Mouse (Mus musculus) intestine, embryonic 16.5 days (tissue): Measurements from ENCODE around the gene Gm20388. TPM values are rescaled to one million over a fixed set of nuclear protein-coding genes. Genes with fewer than 3 reads are reported as not detected.

ENCODE experiments used
- ATAC-seq: fragments of 200-750 bp; cut with Nextera tagmentation; 2 replicates; pipeline ENCODE4 v1.8.0; 2017; ENCODE audit warnings: moderate TSS enrichment, moderate library complexity
- H3K27ac ChIP-seq: fragments of 300-500 bp; sonication (generic); 2 replicates; pipeline ENCODE4 v1.5.1; 2014; ENCODE audit warnings: mild to moderate bottlenecking, low read length
- H3K27me3 ChIP-seq: fragments of 300-500 bp; sonication (generic); replicated peaks from 2 replicates; pipeline ENCODE4 v1.6.1; 2014; ENCODE audit warnings: low read length, control low read depth, mixed read lengths; ENCODE audit not compliant: control insufficient read depth, insufficient read depth
- H3K36me3 ChIP-seq: fragments of 300-500 bp; sonication (generic); 2 replicates; pipeline ENCODE4 v1.6.1; 2014; ENCODE audit warnings: low read length, control low read depth; ENCODE audit not compliant: control insufficient read depth, insufficient read depth
- H3K4me1 ChIP-seq: fragments of 300-500 bp; sonication (generic); 2 replicates; pipeline ENCODE4 v1.6.1; 2014; ENCODE audit warnings: low read length, control low read depth, mixed read lengths; ENCODE audit not compliant: control insufficient read depth, insufficient read depth
- H3K4me2 ChIP-seq: fragments of 300-500 bp; sonication (generic); 2 replicates; pipeline ENCODE4 v1.6.1; 2014; ENCODE audit warnings: low read depth, low read length, control low read depth
- H3K4me3 ChIP-seq: fragments of 300-500 bp; sonication (generic); 2 replicates; pipeline ENCODE4 v1.5.1; 2014; ENCODE audit warnings: mild to moderate bottlenecking, low read length
- H3K9ac ChIP-seq: fragments of 300-500 bp; sonication (generic); 2 replicates; pipeline ENCODE4 v1.6.1; 2014; ENCODE audit warnings: low read depth, low read length
- H3K9me3 ChIP-seq: fragments of 300-500 bp; sonication (generic); 2 replicates; pipeline ENCODE4 v1.6.1; 2016; ENCODE audit warnings: low read length, control low read depth; ENCODE audit not compliant: control insufficient read depth
- WGBS: fragments of 180-500 bp; shearing (Covaris S2); extraction: QIAGEN DNeasy Blood & Tissue Kit; methylation state at CpG from one replicate; pipeline ENCODE4 v1.1.7; 2014; 5-methylcytosine and 5-hydroxymethylcytosine counted together
- polyA plus RNA-seq: library from polyadenylated mRNA; unstranded; fragments of >200 nt; fragmentation: Nextera tagmentation; extraction: Ambion mirVana; gene quantifications from 2 replicates; pipeline ENCODE4 v1.2.1, GENCODE M21; 2015

Gene Gm20388
- polyA plus RNA-seq, 1 experiment from 2014 or later, result 5.8 TPM

GRCm38 (mm10) chr8:124373753-124374152, 4463.1 kb downstream of the Gm20388 start:
- 89% methylated on average over 5 of the region's 5 CpGs for WGBS

GRCm38 (mm10) chr8:124375168-124375567, 4464.5 kb downstream of the Gm20388 start:
- Histone ChIP-seq H3K9me3 (no peaks in the 10 kb centered on the region), H3K27ac (no peak overlapping the region)

More at GRCm38 (mm10) chr8:124373753-124374152, 4463.1 kb downstream of the Gm20388 start:
- Histone ChIP-seq H3K4me1 (no peaks in the 10 kb centered on the region), H3K27me3 (no peaks in the 10 kb centered on the region), H3K9me3 (no peaks in the 10 kb centered on the region), H3K4me2 (no peak overlapping the region), H3K4me3 (no peak overlapping the region), H3K27ac (no peak overlapping the region), H3K9ac (no peak overlapping the region), H3K36me3 (no peaks in the 10 kb centered on the region)
- no peak for ATAC-seq

GRCm38 (mm10) chr8:124375727-124376126, 4465.1 kb downstream of the Gm20388 start:
- Histone ChIP-seq H3K27me3 (no peaks in the 10 kb centered on the region), H3K4me1 (no peaks in the 10 kb centered on the region), H3K27ac (no peak overlapping the region), H3K36me3 (no peaks in the 10 kb centered on the region), H3K9me3 (no peaks in the 10 kb centered on the region), H3K9ac (no peak overlapping the region), H3K4me3 (no peak overlapping the region), H3K4me2 (no peak overlapping the region)
- ATAC-seq, result no peak
- WGBS, result 83% methylated on average over 9 of the region's 9 CpGs

More at GRCm38 (mm10) chr8:124375168-124375567, 4464.5 kb downstream of the Gm20388 start:
- Histone ChIP-seq H3K9ac (no peak overlapping the region), H3K27me3 (no peaks in the 10 kb centered on the region), H3K4me1 (no peaks in the 10 kb centered on the region), H3K4me2 (no peak overlapping the region), H3K4me3 (no peak overlapping the region), H3K36me3 (no peaks in the 10 kb centered on the region)
- WGBS, result 73% methylated on average over 6 of the region's 6 CpGs
- ATAC-seq, result no peak

- WGBS, result 93% methylated on average over 12 of the region's 12 CpGs
Observed at GRCm38 (mm10) chr8:124376406-124376805, 4465.8 kb downstream of the Gm20388 start.

GRCm38 (mm10) chr8:124379289-124379688, 4468.6 kb downstream of the Gm20388 start:
- H3K27me3 ChIP-seq, result no peaks in the 10 kb centered on the region
- no peak for ATAC-seq
- H3K9me3 ChIP-seq, result no peaks in the 10 kb centered on the region
- H3K4me3 ChIP-seq, result no peak overlapping the region
- no peaks in the 10 kb centered on the region for H3K4me1 ChIP-seq
- H3K36me3 ChIP-seq, result 0 out of 2 replicates have a peak, but pooled peaks cover 3% of the 10 kb centered on the region
- 75% methylated on average over 6 of the region's 6 CpGs for WGBS
- no peak overlapping the region for H3K9ac ChIP-seq
- H3K27ac ChIP-seq, result no peak overlapping the region
- no peak overlapping the region for H3K4me2 ChIP-seq

More at GRCm38 (mm10) chr8:124376406-124376805, 4465.8 kb downstream of the Gm20388 start:
- no peak for ATAC-seq
- no peak overlapping the region for H3K27ac ChIP-seq
- H3K4me1 ChIP-seq, result no peaks in the 10 kb centered on the region
- H3K36me3 ChIP-seq, result no peaks in the 10 kb centered on the region
- H3K4me2 ChIP-seq, result no peak overlapping the region
- no peaks in the 10 kb centered on the region for H3K9me3 ChIP-seq
- H3K27me3 ChIP-seq, result no peaks in the 10 kb centered on the region
- H3K9ac ChIP-seq, result no peak overlapping the region
- no peak overlapping the region for H3K4me3 ChIP-seq

GRCm38 (mm10) chr8:124382235-124382634, 4471.6 kb downstream of the Gm20388 start:
- H3K4me1 ChIP-seq, result no peaks in the 10 kb centered on the region
- ATAC-seq, result no peak
- H3K9ac ChIP-seq, result no peak overlapping the region
- H3K9me3 ChIP-seq, result no peaks in the 10 kb centered on the region
- H3K36me3 ChIP-seq, result 0 out of 2 replicates have a peak, but pooled peaks cover 3% of the 10 kb centered on the region
- no peaks in the 10 kb centered on the region for H3K27me3 ChIP-seq
- 69% methylated on average over 10 of the region's 10 CpGs for WGBS
- no peak overlapping the region for H3K27ac ChIP-seq
- H3K4me2 ChIP-seq, result no peak overlapping the region
- no peak overlapping the region for H3K4me3 ChIP-seq

- no peaks in the 10 kb centered on the region for H3K27me3 ChIP-seq
- H3K4me2 ChIP-seq, result no peak overlapping the region
- no peak overlapping the region for H3K9ac ChIP-seq
- H3K4me3 ChIP-seq, result no peak overlapping the region
- H3K4me1 ChIP-seq, result no peaks in the 10 kb centered on the region
- no peak overlapping the region for H3K27ac ChIP-seq
- no peaks in the 10 kb centered on the region for H3K9me3 ChIP-seq
- H3K36me3 ChIP-seq, result 0 out of 2 replicates have a peak, but pooled peaks cover 3% of the 10 kb centered on the region
- 93% methylated on average over 19 of the region's 19 CpGs for WGBS
- no peak for ATAC-seq
Observed at GRCm38 (mm10) chr8:124384336-124384735, 4473.7 kb downstream of the Gm20388 start.

GRCm38 (mm10) chr8:124386225-124386899, 4475.7 kb downstream of the Gm20388 start:
- Histone ChIP-seq H3K9ac (no peak overlapping the region), H3K4me1 (no peaks in the 10 kb centered on the region), H3K9me3 (no peaks in the 10 kb centered on the region; the same call in 1 of the 2 replicates), H3K27ac (no peak overlapping the region), H3K36me3 (0 out of 2 replicates have a peak, but pooled peaks cover 3% of the 10 kb centered on the region), H3K4me3 (no peak overlapping the region), H3K4me2 (no peak overlapping the region), H3K27me3 (no peaks in the 10 kb centered on the region)
- WGBS, result 74% methylated on average over 23 of the region's 23 CpGs
- no peak for ATAC-seq

GRCm38 (mm10) chr8:124389495-124389894, 4478.9 kb downstream of the Gm20388 start:
- Histone ChIP-seq H3K27ac (no peak overlapping the region), H3K36me3 (no peaks in the 10 kb centered on the region), H3K4me2 (no peak overlapping the region), H3K4me1 (peaks cover 8% of the 10 kb centered on the region; the same call in 1 of the 2 replicates), H3K9ac (no peak overlapping the region), H3K4me3 (no peak overlapping the region), H3K9me3 (no peaks in the 10 kb centered on the region; the same call in 1 of the 2 replicates), H3K27me3 (no peaks in the 10 kb centered on the region)
- WGBS, result 87% methylated on average over 11 of the region's 11 CpGs
- ATAC-seq, result no peak
